Mouse (Mus musculus): ENCODE measurements around the gene R3hdm2. TPM values are rescaled to one million over a fixed set of nuclear protein-coding genes. Genes with fewer than 3 reads are reported as not detected.
A peak's percentile ranks its signal among the peaks of the same experiment; 100 is the strongest.

The R3hdm2 gene
- total and polyA plus RNA-seq, 2 experiments from 2014 or later = 31.5 to 42.8 TPM

GRCm38 (mm10) chr10:127437354-127438113 is 57.4 kb downstream of the R3hdm2 start:
- no peak overlapping the region for H3K27ac ChIP-seq (ENCODE audit: low read depth)
- no peak overlapping the region for H3K4me3 ChIP-seq (ENCODE audit: low read depth, low read length)
- no peak overlapping the region for H3K4me2 ChIP-seq (ENCODE audit: low read depth, low read length)
- H3K9me3 ChIP-seq (replicated peaks; ENCODE audit: control insufficient read depth, low read length) = no peaks in the 10 kb centered on the region
- no peaks in the 10 kb centered on the region for H3K27me3 ChIP-seq (ENCODE audit: control insufficient read depth, insufficient read depth, low read length)
- TF ChIP-seq EP300 (IDR thresholded peaks at IDR 0.05; ENCODE audit: low read depth) (no peak), CTCF (IDR thresholded peaks at IDR 0.05; ENCODE audit: low read depth) (no peak)
- H3K36me3 ChIP-seq (replicated peaks; ENCODE audit: control insufficient read depth, insufficient read depth, low read length) = no peaks in the 10 kb centered on the region; the same call in 1 of the 2 replicates
- 87% methylated on average over 5 of the region's 5 CpGs for WGBS
- H3K9ac ChIP-seq (replicated peaks; ENCODE audit: low read depth, low read length) = no peak overlapping the region
- ATAC-seq (ENCODE audit: insufficient read depth, low read depth) = no peak
- DNase-seq (ENCODE audit: low spot score) = no peak
- H3K4me1 ChIP-seq (ENCODE audit: control insufficient read depth, insufficient read depth) = 0 out of 2 replicates have a peak, but pooled peaks cover 7% of the 10 kb centered on the region

- H3K36me3 ChIP-seq (replicated peaks; ENCODE audit: control insufficient read depth, insufficient read depth, low read length) = peaks cover 79% of the 10 kb centered on the region
- 97% methylated on average over 1 of the region's 1 CpGs for WGBS
- no peaks in the 10 kb centered on the region for H3K9me3 ChIP-seq (replicated peaks; ENCODE audit: control insufficient read depth, low read length)
Observed at GRCm38 (mm10) chr10:127453701-127454100, 73.6 kb downstream of the R3hdm2 start.

GRCm38 (mm10) chr10:127462411-127463096 is 82.4 kb downstream of the R3hdm2 start:
- DNase-seq (ENCODE audit: low spot score) = no peak
- no peak for TF ChIP-seq CTCF (IDR thresholded peaks at IDR 0.05; ENCODE audit: low read depth)
- no peaks in the 10 kb centered on the region for H3K4me1 ChIP-seq (ENCODE audit: control insufficient read depth, insufficient read depth)
- no peak overlapping the region for H3K4me2 ChIP-seq (ENCODE audit: low read depth, low read length)
- ATAC-seq (ENCODE audit: insufficient read depth, low read depth) = no peak
- H3K9me3 ChIP-seq (replicated peaks; ENCODE audit: control insufficient read depth, low read length) = no peaks in the 10 kb centered on the region
- WGBS = 78% methylated on average over 5 of the region's 5 CpGs
- H3K9ac ChIP-seq (replicated peaks; ENCODE audit: low read depth, low read length) = no peak overlapping the region
- H3K36me3 ChIP-seq (replicated peaks; ENCODE audit: control insufficient read depth, insufficient read depth, low read length) = peaks cover 92% of the 10 kb centered on the region
- no peak overlapping the region for H3K27ac ChIP-seq (ENCODE audit: low read depth)
- H3K27me3 ChIP-seq (ENCODE audit: control insufficient read depth, insufficient read depth, low read length) = no peaks in the 10 kb centered on the region
- H3K4me3 ChIP-seq (ENCODE audit: low read depth, low read length) = no peak overlapping the region

More at GRCm38 (mm10) chr10:127453701-127454100, 73.6 kb downstream of the R3hdm2 start:
- Histone ChIP-seq H3K4me1 (ENCODE audit: control insufficient read depth, insufficient read depth) (no peaks in the 10 kb centered on the region), H3K27ac (ENCODE audit: low read depth) (no peak overlapping the region), H3K27me3 (ENCODE audit: control insufficient read depth, insufficient read depth, low read length) (no peaks in the 10 kb centered on the region), H3K9ac (replicated peaks; ENCODE audit: low read depth, low read length) (no peak overlapping the region), H3K4me2 (ENCODE audit: low read depth, low read length) (no peak overlapping the region), H3K4me3 (ENCODE audit: low read depth, low read length) (no peak overlapping the region)
- ATAC-seq (ENCODE audit: insufficient read depth, low read depth) = no peak
- TF ChIP-seq EP300 (IDR thresholded peaks at IDR 0.05; ENCODE audit: low read depth) (no peak), CTCF (IDR thresholded peaks at IDR 0.05; ENCODE audit: low read depth) (no peak)
- no peak for DNase-seq (ENCODE audit: low spot score)

- Histone ChIP-seq H3K4me3 (ENCODE audit: low read depth, low read length) (no peak overlapping the region), H3K9me3 (replicated peaks; ENCODE audit: control insufficient read depth, low read length) (no peaks in the 10 kb centered on the region; the same call in 1 of the 2 replicates), H3K4me2 (ENCODE audit: low read depth, low read length) (no peak overlapping the region), H3K36me3 (replicated peaks; ENCODE audit: control insufficient read depth, insufficient read depth, low read length) (peaks cover 53% of the 10 kb centered on the region), H3K27me3 (ENCODE audit: control insufficient read depth, insufficient read depth, low read length) (no peaks in the 10 kb centered on the region), H3K4me1 (ENCODE audit: control insufficient read depth, insufficient read depth) (no peaks in the 10 kb centered on the region; the same call in 1 of the 2 replicates), H3K9ac (replicated peaks; ENCODE audit: low read depth, low read length) (no peak overlapping the region), H3K27ac (ENCODE audit: low read depth) (peak overlapping the region; percentile 16; the same call in 1 of the 2 replicates)
- ATAC-seq (ENCODE audit: insufficient read depth, low read depth) = no peak
- WGBS = 46% methylated on average over 15 of the region's 15 CpGs
- TF ChIP-seq EP300 (IDR thresholded peaks at IDR 0.05; ENCODE audit: low read depth) = no peak
- TF ChIP-seq CTCF (IDR thresholded peaks at IDR 0.05; ENCODE audit: low read depth) = no peak
- no peak for DNase-seq (ENCODE audit: low spot score)
Observed at GRCm38 (mm10) chr10:127471281-127471988, 91.3 kb downstream of the R3hdm2 start.

- no peak for TF ChIP-seq EP300 (IDR thresholded peaks at IDR 0.05; ENCODE audit: low read depth)
- no peak for TF ChIP-seq CTCF (IDR thresholded peaks at IDR 0.05; ENCODE audit: low read depth)
- Histone ChIP-seq H3K36me3 (replicated peaks; ENCODE audit: control insufficient read depth, insufficient read depth, low read length) (peaks cover 60% of the 10 kb centered on the region), H3K9me3 (replicated peaks; ENCODE audit: control insufficient read depth, low read length) (no peaks in the 10 kb centered on the region; the same call in 1 of the 2 replicates), H3K4me3 (ENCODE audit: low read depth, low read length) (no peak overlapping the region), H3K27ac (ENCODE audit: low read depth) (no peak overlapping the region), H3K4me2 (ENCODE audit: low read depth, low read length) (no peak overlapping the region), H3K9ac (replicated peaks; ENCODE audit: low read depth, low read length) (no peak overlapping the region), H3K4me1 (ENCODE audit: control insufficient read depth, insufficient read depth) (no peaks in the 10 kb centered on the region; the same call in 1 of the 2 replicates), H3K27me3 (ENCODE audit: control insufficient read depth, insufficient read depth, low read length) (no peaks in the 10 kb centered on the region)
- ATAC-seq (ENCODE audit: insufficient read depth, low read depth) = peak; percentile 75
- peak; percentile 40 for DNase-seq (ENCODE audit: low spot score)
- WGBS = 45% methylated on average over 9 of the region's 9 CpGs
Observed at GRCm38 (mm10) chr10:127472722-127473121, 92.6 kb downstream of the R3hdm2 start.

Measured in heart, postnatal 0 days (tissue).